Mouse (Mus musculus) heart, postnatal 36 days (tissue): ENCODE results near the gene 1700122O11Rik. TPM values are rescaled to one million over a fixed set of nuclear protein-coding genes. Genes with fewer than 3 reads are reported as not detected.

Source experiments
- DNase-seq, 2 experiments: peaks; one replicate each; pipeline ENCODE4 v3.0.0; 2021 to 2022
- intact Hi-C: fragments of 180-260 bp; cut with DNase I; formaldehyde crosslinking; loops from one replicate; pipeline ENCODE4 v1.15.1; 2025
- total RNA-seq, 2 experiments: library from RNA; stranded (reverse); gene quantifications; 2 replicates each; pipeline ENCODE4 v1.2.3; 2021

Gene 1700122O11Rik
- not detected for total RNA-seq

DNA sequence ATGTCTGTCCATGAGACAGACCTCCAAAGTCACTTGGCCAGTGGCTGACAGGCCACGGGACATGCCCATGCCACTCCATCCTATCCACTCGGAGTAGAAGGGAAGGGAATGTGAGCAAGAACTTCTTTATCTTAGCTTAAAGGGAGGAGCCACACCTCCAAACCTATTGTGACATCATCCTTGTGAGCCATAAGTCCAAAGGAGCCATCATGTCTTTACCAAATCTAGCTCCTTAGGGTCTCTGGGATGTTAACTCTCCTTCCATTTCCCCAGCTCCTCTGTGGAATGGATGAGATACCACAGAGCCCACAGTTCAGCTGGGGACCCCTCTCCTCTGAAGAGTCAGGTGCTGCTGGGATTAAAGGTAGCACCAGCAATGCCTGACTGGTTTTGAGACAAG is at the start of gene 1700122O11Rik:
Gene 1700122O11Rik, minus strand, starts transcription at position 101 of the 400 bp plus-strand sequence.
- intact Hi-C loops = no loop called here
- DNase-seq = no peak

DNA sequence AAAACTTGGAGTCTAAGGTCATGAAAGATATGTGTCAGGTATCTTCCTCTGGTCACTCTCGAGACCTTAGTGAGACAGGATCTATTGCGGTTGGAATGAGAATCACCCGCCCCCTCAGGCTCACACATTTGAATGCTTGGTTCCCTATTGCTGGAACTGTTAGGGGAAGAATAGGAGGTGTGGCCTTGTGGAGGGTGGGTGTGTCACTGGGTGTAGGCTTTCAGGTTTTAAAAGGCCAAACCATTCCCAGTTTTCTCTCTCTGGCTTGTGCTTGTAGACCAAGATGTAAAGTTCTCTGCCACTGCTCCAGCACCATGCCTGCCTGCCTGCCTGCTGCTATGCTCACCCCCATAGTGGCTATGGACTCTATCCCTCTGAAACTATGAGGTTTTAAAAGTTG is 42.5 kb upstream of the 1700122O11Rik start:
- DNase-seq = no peak
- intact Hi-C loops = no loop called here

DNA sequence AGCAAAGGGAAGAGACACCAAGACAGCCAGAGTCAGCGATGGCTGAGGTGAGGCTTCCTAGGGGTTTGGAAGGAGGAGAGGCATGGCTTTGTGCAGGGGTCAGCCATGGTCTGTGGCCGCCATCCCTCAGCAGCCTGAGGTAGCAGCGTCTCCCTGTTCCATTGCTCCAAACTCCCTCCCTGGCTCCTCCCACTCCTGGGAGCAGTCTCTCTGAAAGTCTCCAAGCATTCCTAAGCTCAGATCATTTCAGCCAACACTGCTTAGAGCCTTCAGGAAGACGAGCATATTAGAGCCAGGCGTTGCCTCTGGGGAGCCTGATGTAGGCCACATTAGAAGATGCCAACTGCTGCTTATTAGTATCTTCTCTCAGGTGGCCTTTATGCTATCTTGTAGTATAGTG is 29.6 kb upstream of the 1700122O11Rik start:
- intact Hi-C loops = no loop called here
- no peak for DNase-seq

DNA sequence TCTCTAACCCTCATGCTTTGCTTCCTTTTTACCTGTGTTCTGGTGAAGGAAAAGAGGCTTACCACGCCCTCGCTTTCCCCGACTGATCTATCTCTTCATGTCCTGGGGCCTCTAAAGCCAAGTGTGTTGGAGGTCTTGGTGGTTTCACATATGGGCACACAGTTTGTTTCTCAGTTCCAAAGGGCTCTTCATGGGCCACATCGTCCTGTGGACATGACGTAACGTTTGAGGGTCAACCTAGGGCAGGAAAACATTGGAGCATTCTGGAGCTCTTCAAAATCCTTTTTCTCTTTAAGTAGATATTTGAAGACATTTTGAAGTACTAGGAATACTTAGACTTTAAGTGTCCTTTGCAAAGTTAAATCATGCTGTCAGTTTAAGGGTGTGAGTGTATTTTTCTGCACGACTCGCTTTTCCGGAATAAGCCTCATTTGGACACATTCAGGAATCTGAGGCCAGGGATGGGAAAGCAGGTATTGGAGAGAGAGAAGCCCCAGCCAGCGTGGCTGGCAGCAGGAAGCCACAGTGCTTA is 29.1 kb upstream of the 1700122O11Rik start:
- intact Hi-C loops = no loop called here
- DNase-seq = no peak

DNA sequence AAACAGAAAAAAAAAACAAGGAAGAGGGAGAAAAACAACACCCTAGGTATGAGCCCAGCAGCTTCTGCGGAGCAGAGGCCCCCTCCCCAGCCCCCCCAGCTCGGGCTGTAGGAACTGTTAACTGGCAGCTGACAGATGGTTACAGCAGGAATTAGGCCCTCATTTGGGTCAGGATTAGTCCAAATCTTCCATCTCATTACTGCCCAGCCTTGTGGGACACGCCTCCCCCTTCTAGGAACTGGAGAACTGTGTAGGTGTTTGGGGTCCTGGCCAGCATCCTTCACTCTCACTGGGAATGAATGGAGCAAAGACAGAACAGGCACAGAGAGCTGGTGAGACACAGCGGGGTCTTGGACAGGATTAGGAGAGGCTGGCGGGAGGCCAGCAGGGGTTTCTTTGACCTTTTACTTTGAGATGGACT is 27.0 kb upstream of the 1700122O11Rik start:
- intact Hi-C loops = no loop called here
- no peak for DNase-seq

DNA sequence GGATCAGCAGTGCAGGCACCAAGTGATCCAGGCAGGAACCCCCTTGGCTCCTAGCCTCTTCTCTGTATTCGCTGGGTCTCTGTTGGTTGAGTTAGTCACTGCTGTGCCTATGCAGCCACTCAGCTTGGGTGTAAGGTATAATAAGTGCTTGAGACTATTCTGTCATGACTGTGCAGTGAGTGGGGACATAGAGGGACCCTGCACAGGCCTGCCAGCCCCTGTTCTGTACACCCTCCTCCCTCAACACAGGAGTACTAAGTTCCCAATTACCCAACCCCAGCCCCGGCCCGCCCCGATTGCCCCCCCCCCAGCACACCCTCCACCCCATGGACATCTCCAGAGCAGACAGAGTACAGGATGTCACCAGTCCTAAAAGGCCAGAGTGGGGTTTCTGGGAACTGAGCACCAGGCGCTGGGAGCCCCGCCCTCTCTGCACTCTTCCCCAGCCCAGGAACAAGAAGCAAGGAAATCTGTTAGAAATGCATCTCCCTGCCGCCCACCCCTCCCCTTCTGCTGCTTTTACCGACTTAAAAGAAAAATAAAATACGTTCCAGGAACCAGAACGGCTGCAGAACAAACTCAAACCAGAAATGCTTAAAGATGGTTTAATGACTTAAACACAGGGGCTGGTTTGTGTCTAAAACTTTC is 26.2 kb upstream of the 1700122O11Rik start:
- no peak for DNase-seq
- intact Hi-C loops = no loop called here

DNA sequence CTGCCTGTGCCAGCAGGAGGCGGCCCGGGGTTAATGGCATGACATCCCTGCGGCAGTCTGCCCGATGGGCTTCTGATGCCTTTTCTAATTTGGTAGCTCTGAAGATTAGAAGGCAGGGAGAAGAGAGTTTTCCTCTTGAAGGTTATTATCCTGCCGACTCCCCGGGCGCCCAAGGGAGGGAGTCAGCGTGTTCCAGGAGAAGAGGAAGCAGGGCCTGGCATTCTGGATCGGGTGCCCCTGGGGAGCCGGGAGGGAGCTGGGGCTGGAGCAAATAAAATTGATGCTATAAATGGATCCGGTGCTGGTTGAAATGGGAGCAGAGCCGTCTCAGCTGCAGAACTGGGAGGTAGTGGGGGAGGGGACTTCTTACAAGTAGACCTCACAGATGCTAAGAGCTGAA is 19.3 kb upstream of the 1700122O11Rik start:
- intact Hi-C loops = loop anchor here (5.0 kb wide), 1 partner anchor 40 kb away; no protein-coding TSS in a partner anchor
- DNase-seq = peak in 1 of 2 experiments; percentile 16

DNA sequence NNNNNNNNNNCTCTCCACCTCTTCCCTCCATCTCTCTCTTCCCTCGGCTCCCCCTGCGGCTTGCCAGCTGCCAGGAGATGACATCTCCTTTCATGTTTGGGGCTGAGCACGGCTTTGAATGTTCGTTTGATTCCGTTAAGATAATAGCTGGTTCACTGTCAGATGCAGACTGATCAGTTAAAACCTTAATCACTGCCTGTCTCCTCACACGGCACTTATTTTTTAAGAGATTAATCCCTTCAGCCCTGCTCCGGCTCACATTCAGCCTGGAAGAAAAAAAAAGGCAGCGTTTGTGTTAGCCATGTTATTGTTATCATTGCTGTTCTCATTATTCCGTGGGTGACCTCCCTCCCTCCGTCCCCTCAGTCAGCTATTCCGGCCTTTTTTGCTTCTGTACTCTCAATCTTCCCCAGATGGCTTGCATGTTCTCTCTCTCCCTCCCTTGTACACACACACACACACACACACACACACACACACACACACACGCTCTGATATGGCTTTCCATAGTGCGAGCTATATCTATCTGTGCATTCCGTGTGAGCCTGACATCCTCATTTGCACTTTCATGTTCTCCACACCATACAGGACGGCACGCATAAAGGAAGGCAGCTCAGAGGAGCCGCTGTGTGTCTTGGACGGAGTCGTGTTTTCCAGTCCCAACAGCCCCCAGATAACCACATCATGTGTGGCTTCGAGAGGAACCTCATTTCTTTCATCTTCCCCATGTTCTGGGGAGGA is 17.2 kb upstream of the 1700122O11Rik start:
- DNase-seq = no peak
- intact Hi-C loops = loop anchor here (5.0 kb wide), 1 partner anchor 42 kb away; no protein-coding TSS in a partner anchor

DNA sequence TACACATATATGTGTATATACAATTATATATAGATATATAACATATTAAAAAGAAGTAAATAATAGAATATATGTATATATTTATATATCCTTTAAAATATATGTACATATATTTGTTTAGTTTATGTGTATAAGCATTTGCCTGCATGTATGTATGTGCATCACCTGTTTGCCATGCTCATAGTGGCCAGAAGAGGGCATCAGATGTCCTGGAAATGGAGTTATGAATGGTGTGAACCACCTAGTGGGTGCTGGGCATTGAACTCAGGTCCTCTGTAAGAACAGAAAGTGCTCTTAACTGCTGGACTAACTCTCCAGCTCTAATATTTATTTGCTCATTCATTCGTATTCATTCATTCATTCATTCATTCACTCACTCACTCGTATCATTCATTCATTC is 15.6 kb upstream of the 1700122O11Rik start:
- DNase-seq = no peak
- intact Hi-C loops = no loop called here

DNA sequence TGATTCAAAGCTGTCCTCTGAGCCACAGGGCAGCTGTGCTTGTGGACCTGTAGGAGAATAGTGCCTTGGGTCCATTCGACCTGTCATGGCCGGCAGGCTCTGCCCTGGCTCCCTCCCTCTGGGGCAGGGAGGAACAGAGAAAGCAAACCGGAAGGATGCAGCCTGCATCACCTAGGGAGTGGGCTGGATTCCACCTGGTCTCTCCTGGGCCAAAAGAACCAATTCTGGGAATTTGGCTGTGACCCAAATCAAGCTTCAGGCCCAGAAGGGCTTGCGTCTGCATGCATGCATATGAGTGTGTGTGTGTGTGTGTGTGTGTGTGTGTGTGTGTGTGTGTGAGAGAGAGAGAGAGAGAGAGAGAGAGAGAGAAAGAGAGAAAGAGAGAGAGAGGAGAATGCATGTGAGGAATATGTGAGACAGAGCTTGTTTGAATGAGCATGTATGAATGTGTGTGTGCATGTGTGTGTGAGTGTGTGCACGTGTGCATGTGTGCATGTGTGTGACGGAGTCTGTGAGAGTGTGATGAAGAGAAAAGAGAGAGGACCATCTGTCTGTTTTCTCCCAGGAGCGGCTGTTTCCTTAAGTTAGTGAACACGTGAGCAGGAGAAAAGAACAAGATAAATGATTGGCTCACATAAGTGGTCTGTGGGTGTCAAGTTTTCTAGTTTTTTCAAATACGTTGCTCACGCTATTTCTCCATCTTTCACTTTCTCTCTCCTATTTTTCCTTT is 14.4 kb upstream of the 1700122O11Rik start:
- intact Hi-C loops = no loop called here
- DNase-seq = no peak

DNA sequence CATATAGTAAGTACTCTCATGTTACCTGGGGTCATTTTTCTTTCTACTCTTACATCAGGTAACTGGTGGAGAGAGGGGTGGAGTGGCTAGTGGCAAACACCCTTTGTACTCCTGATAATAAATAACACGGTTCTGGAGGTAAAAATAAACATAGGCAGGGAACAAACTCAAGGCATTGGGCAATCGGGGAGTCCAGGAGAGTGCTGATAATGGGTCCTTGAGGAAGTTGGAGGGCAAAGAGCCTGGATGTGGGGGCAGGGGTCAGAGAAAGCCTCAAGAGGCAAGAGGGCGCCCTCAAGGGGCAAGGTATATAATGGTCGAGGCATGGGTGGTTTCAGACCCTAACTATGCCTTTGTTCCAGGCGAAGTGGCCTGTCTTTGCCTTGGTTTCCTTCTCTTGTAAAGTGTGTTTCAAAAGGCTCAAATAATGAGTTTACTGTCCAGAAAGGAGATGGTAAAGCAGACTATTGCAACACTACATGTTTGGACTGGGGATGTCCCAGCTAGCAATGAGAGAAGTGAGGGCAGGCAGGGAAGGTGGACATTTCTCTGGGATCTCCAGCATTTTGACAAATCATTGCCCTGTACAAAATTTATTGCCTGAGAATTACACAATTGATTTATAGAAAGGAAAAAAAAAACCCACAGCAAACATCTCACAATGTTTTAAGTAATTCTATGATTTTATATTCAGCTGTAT is 13.7 kb upstream of the 1700122O11Rik start:
- intact Hi-C loops = no loop called here

DNA sequence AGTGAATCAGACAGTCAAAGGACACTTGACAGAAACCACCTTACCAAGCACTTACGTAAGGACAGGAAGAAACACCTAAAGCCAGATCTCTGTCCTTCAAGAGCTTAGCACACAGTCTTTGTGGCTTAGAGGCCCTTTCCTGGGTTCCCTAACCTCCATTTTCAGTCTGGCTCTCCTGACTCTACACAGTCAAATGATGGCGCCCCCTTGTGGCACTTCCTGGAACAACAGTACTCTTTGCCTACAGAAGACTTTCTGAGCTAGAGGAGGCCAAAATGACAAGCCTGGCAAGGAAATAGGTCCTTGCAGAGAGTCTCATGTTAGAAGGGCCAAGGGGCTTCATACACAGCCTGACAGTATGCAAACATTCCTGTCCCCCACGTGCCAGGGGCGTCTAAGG is 7.5 kb upstream of the 1700122O11Rik start:
- intact Hi-C loops = loop anchor here (2.0 kb wide), 2 partner anchors 121 to 173 kb away; partner anchors contain the start of gene Foxp4
- DNase-seq = peak; percentile 72 to 81

More for the DNA sequence above, 13.7 kb upstream of the 1700122O11Rik start:
- DNase-seq = no peak

DNA sequence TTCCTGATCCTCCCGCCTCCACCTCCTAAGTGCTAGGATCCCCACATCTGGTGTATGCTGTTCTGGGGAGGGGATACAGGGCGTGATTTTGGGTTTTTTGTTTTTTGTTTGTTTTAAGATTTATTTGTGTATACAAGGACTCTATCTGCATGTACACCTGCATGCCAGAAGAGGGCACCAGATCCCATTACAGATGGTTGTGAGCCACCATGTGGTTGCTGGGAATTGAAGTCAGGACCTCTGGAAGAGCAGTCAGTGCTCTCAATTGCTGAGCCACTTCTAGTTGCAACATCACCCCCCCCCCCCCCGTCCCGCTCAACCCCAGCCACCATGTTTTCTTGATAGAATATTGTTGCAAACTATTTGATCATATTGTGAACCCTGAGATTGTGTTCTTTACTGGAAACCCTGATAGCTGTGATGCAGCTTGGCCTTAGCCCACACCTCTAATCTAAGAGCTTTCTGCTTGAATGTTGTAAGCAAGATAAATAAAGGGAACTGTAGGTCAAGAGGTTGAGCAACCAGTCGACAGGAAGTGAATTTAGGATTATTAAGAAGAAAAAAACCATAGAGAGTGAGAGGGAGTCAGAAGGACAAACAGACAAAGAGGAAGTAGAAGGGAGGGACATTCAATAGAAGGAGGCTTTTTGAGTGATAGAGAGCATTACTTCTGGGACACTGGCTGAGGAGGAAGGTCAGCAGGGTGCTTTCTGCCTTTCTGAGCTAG is 5.2 kb upstream of the 1700122O11Rik start:
- intact Hi-C loops = no loop called here
- DNase-seq = no peak

DNA sequence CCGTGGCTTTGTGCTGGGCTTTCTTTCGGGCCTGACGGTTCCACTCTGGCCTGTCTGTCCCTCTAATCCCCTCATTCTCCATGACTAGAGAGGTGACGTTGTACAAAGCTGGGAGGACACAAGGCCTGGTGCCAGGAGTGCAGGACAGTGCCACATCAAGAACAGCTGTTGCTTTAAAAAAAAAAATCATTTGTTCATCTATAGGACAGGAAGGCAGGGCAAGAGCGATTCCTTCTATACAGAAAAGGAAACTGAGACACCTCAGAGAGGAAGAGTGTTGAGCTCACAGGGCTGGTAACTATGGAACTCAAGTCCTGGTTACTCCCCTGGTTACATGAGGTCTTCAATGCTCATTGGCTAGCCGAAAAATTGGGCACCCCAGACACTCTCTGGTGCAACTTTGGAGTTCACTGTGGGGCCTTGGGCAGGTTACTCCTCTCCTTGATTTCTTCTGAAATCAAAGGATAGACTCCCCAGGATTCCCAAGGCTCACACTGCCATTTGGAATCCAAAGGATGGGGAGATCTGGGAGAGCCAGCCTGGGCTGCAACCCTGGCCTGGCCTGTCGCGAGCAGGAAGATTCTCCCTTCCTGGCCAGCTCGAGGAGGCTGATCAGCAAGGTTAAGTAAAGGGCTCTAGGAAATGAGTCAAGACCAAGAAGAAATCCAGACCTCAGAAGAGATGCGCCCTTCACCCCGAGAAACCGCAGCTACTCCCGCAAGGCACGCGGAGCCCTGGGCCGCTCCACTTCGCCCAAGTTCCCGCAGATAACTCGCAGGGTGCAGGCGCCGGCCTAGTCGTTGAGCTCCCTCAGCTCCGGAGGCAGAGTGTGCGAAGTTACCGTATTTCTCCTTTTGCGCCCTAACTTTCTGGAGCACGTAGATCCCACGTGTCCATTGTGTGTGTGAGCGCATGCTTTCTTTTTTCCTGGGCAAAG is 3.5 kb upstream of the 1700122O11Rik start:
- peak; percentile 38 to 61 for DNase-seq
- intact Hi-C loops = no loop called here

DNA sequence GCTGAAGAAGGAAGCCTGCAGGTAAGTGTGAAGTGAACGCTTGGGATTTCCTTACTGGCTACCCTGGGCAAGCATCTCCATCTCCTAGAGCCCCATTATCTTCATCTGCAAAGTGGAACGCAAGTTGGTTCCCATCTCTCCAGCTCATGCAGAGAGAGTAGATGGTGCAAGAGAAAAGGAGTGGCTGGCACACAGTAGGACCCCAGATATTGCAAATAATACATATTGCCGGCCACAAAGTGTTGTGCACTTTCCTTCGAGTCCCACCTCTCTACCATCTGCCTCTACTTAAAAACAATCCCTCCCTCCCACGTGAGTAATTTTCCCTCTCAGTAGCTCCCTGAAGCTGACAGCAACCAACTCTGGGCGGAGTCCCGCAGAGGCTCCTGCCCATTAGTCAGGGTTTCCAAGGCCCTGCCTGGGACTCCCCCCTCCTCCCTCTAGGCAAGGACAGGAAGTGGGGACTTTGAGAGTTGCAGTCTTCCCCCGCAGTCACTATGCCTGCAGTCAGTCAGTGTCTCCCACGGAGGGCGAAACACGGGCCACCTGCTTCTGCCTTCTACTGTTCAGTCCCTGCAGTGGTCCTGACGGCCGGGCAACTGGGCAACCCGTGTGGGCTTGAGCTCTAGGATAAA is 1.3 kb upstream of the 1700122O11Rik start:
- DNase-seq = peak; percentile 47 to 51
- intact Hi-C loops = no loop called here

DNA sequence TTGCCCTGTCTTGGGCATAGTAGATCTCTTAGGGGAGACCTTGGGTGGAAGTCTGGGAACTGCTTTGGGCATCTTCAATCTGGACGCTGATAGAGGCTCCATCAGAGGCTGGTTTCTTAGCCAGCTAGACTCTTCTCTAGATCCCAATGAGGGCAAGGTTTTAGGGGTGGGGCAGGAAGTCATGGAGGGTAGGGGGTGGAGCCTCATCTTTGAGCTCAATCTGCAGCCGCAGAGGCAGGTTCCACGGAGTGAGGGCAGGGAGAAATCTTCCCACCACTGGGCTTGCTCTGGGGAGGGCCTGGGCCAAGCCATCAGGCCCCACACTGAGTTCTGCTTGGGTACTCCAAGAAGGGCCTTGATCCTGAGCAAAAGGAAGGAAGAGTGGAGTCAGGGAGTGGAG is 1.2 kb downstream of the 1700122O11Rik start:
- no peak for DNase-seq
- intact Hi-C loops = no loop called here

DNA sequence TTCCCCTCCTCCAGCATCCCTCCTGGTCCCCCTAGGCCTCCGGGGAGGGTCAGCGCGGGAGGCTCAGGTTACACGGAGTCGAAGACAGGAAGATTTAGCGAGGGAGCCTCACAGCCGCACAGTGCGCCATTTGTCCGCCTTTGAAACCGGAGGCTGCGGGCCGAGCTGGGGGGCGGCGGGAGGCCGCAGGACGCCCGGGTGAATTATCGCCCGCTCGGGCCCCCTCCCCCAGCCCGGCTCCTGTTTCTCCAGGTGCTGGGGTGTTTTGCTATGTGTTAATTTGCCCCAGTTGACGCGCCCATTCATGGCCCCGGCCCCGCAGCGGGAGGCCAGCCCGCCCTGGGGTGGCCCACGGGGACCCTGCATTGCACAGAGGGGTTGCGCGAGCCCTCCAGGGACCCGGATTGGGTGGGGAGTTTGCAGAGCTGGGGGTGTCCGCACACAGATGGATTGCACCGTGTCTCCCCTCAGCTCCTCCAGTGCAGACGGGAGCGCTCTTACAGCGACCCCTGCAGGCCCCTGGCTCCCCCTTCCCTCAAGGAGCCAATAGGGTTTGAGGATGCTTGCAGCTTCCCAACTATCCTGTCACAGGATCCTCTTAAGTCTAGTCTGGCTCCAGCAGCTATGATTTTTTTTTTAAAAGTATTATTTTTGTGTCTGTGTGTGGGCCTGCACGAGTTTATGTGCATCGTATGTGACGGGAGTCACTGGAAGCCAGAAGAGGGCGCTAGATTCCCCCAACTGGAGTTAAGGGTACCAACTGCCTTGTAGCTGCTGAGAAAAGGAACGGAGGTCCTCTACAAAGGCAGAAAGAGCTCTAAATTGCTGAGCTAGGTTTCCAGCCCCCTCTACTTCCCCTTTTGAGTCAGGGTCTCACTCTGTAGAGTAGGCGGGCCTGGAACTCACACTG is 6.3 kb downstream of the 1700122O11Rik start:
- DNase-seq = no peak
- intact Hi-C loops = no loop called here
